Mouse (Mus musculus) kidney, postnatal 0 days (tissue): ENCODE results near the gene Gapvd1. TPM values are rescaled to one million over a fixed set of nuclear protein-coding genes. Genes with fewer than 3 reads are reported as not detected.

Source experiments
- ATAC-seq: fragments of 200-750 bp; cut with Nextera tagmentation; replicated peaks from 2 replicates; pipeline ENCODE4 v1.8.0; 2017; ENCODE audit warnings: low read depth, moderate number of reproducible peaks, moderate TSS enrichment, moderate library complexity; ENCODE audit not compliant: low FRiP score
- DNase-seq: peaks from one replicate; pipeline ENCODE4 v3.0.0-alpha.2; 2016; ENCODE audit warnings: low spot score
- H3K27ac ChIP-seq: fragments of 300-500 bp; sonication (generic); 2 replicates; pipeline ENCODE4 v1.5.1; 2014; ENCODE audit warnings: mild to moderate bottlenecking
- H3K27me3 ChIP-seq: fragments of 300-500 bp; sonication (generic); 2 replicates; pipeline ENCODE4 v1.6.1; 2014; ENCODE audit warnings: low read length, mixed read lengths; ENCODE audit not compliant: insufficient read depth
- H3K36me3 ChIP-seq: fragments of 300-500 bp; sonication (generic); 2 replicates; pipeline ENCODE4 v1.6.1; 2014; ENCODE audit warnings: low read length, mixed read lengths; ENCODE audit not compliant: insufficient read depth
- H3K4me1 ChIP-seq: fragments of 300-500 bp; sonication (generic); replicated peaks from 2 replicates; pipeline ENCODE4 v1.6.1; 2014; ENCODE audit warnings: antibody characterized with exemption, low read length, mixed read lengths; ENCODE audit not compliant: insufficient read depth
- H3K4me2 ChIP-seq: fragments of 300-500 bp; sonication (generic); 2 replicates; pipeline ENCODE4 v1.6.1; 2014; ENCODE audit warnings: mild to moderate bottlenecking, low read length, moderate library complexity, mixed read lengths
- H3K4me3 ChIP-seq: fragments of 300-500 bp; sonication (generic); replicated peaks from 2 replicates; pipeline ENCODE4 v1.5.1; 2014; ENCODE audit warnings: low read depth, low read length
- H3K9ac ChIP-seq: fragments of 300-500 bp; sonication (generic); 2 replicates; pipeline ENCODE4 v1.6.1; 2014; ENCODE audit warnings: low read depth, low read length
- H3K9me3 ChIP-seq: fragments of 300-500 bp; sonication (generic); replicated peaks from 2 replicates; pipeline ENCODE4 v1.6.1; 2016; ENCODE audit warnings: low read length, inconsistent platforms, mixed read lengths
- CTCF ChIP-seq: IDR thresholded peaks from 2 replicates; pipeline ENCODE4 v1.5.1; 2016; ENCODE audit warnings: antibody characterized with exemption, low read depth, mild to moderate bottlenecking, moderate library complexity
- WGBS: fragments of 180-500 bp; shearing (Covaris S2); extraction: QIAGEN DNeasy Blood & Tissue Kit; methylation state at CpG from one replicate; pipeline ENCODE4 v1.1.7; 2014; 5-methylcytosine and 5-hydroxymethylcytosine counted together
- polyA plus RNA-seq: library from polyadenylated mRNA; unstranded; fragments of >200 nt; fragmentation: Nextera tagmentation; extraction: Ambion mirVana; gene quantifications from 2 replicates; pipeline ENCODE4 v1.2.1, GENCODE M21; 2015

The Gapvd1 gene
- polyA plus RNA-seq, 1 experiment from 2014 or later: 56.6 TPM

GRCm38 (mm10) chr2:34684076-34684870 lies 70.8 kb downstream of the Gapvd1 start:
- TF ChIP-seq CTCF: no peak

GRCm38 (mm10) chr2:34677976-34678375 lies 77.1 kb downstream of the Gapvd1 start:
- 93% methylated on average over 4 of the region's 4 CpGs for WGBS
- Histone ChIP-seq H3K4me2 (no peak overlapping the region), H3K9ac (no peak overlapping the region), H3K27ac (no peak overlapping the region), H3K4me3 (no peak overlapping the region), H3K27me3 (no peaks in the 10 kb centered on the region), H3K9me3 (no peaks in the 10 kb centered on the region), H3K4me1 (no peaks in the 10 kb centered on the region), H3K36me3 (peaks cover 31% of the 10 kb centered on the region)
- DNase-seq (no peak), ATAC-seq (no peak)
- no peak for TF ChIP-seq CTCF

More at GRCm38 (mm10) chr2:34684076-34684870, 70.8 kb downstream of the Gapvd1 start:
- Histone ChIP-seq H3K27me3 (no peaks in the 10 kb centered on the region), H3K27ac (no peak overlapping the region), H3K9ac (no peak overlapping the region), H3K36me3 (peaks cover 51% of the 10 kb centered on the region), H3K4me1 (no peaks in the 10 kb centered on the region), H3K4me2 (no peak overlapping the region), H3K4me3 (no peak overlapping the region), H3K9me3 (no peaks in the 10 kb centered on the region)
- WGBS: 86% methylated on average over 9 of the region's 9 CpGs
- no peak for ATAC-seq
- DNase-seq: no peak

- no peaks in the 10 kb centered on the region for H3K27me3 ChIP-seq
- no peaks in the 10 kb centered on the region for H3K9me3 ChIP-seq
- ATAC-seq (no peak), DNase-seq (no peak)
- no peak overlapping the region for H3K27ac ChIP-seq
- no peak overlapping the region for H3K4me3 ChIP-seq
- H3K9ac ChIP-seq: no peak overlapping the region
- 95% methylated on average over 8 of the region's 8 CpGs for WGBS
- TF ChIP-seq CTCF: no peak
- no peak overlapping the region for H3K4me2 ChIP-seq
- H3K4me1 ChIP-seq: no peaks in the 10 kb centered on the region
- peaks cover 29% of the 10 kb centered on the region for H3K36me3 ChIP-seq
Observed at GRCm38 (mm10) chr2:34677061-34677460, 78.0 kb downstream of the Gapvd1 start.

GRCm38 (mm10) chr2:34673846-34674245 lies 81.2 kb downstream of the Gapvd1 start:
- peaks cover 19% of the 10 kb centered on the region for H3K36me3 ChIP-seq
- ATAC-seq: no peak
- 87% methylated on average over 11 of the region's 11 CpGs for WGBS

GRCm38 (mm10) chr2:34671385-34672026 lies 83.5 kb downstream of the Gapvd1 start:
- Histone ChIP-seq H3K36me3 (peaks cover 4% of the 10 kb centered on the region; the same call in 1 of the 2 replicates), H3K4me3 (peak overlapping the region; percentile 40), H3K9me3 (no peaks in the 10 kb centered on the region), H3K9ac (peak overlapping the region; percentile 50; the same call in 1 of the 2 replicates), H3K27ac (no peak overlapping the region), H3K4me2 (peak overlapping the region; percentile 79), H3K4me1 (no peaks in the 10 kb centered on the region), H3K27me3 (no peaks in the 10 kb centered on the region)
- DNase-seq (peak; percentile 78), ATAC-seq (peak; percentile 45)
- WGBS: 29% methylated on average over 31 of the region's 31 CpGs
- peak; percentile 72 for TF ChIP-seq CTCF

More at GRCm38 (mm10) chr2:34673846-34674245, 81.2 kb downstream of the Gapvd1 start:
- Histone ChIP-seq H3K27me3 (no peaks in the 10 kb centered on the region), H3K4me1 (no peaks in the 10 kb centered on the region), H3K4me2 (no peak overlapping the region), H3K9me3 (no peaks in the 10 kb centered on the region), H3K4me3 (no peak overlapping the region), H3K27ac (no peak overlapping the region), H3K9ac (no peak overlapping the region)
- TF ChIP-seq CTCF: no peak
- DNase-seq: no peak

- Histone ChIP-seq H3K4me3 (no peak overlapping the region), H3K36me3 (0 out of 2 replicates have a peak, but pooled peaks cover 4% of the 10 kb centered on the region), H3K9me3 (no peaks in the 10 kb centered on the region), H3K4me1 (no peaks in the 10 kb centered on the region), H3K9ac (no peak overlapping the region), H3K4me2 (no peak overlapping the region), H3K27me3 (no peaks in the 10 kb centered on the region), H3K27ac (no peak overlapping the region)
- ATAC-seq (no peak), DNase-seq (no peak)
- 82% methylated on average over 6 of the region's 6 CpGs for WGBS
- no peak for TF ChIP-seq CTCF
Observed at GRCm38 (mm10) chr2:34670470-34670869, 84.6 kb downstream of the Gapvd1 start.
